Mouse (Mus musculus): ENCODE measurements around the gene Tmem230. TPM values are rescaled to one million over a fixed set of nuclear protein-coding genes. Genes with fewer than 3 reads are reported as not detected.
"Not testable (repeated sequence)": the region's sequence is repeated elsewhere in the genome, so short reads cannot be mapped to it uniquely, and the experiment has no call there.

The Tmem230 gene
- polyA plus RNA-seq, 1 experiment from 2014 or later = 51.3 TPM

DNA sequence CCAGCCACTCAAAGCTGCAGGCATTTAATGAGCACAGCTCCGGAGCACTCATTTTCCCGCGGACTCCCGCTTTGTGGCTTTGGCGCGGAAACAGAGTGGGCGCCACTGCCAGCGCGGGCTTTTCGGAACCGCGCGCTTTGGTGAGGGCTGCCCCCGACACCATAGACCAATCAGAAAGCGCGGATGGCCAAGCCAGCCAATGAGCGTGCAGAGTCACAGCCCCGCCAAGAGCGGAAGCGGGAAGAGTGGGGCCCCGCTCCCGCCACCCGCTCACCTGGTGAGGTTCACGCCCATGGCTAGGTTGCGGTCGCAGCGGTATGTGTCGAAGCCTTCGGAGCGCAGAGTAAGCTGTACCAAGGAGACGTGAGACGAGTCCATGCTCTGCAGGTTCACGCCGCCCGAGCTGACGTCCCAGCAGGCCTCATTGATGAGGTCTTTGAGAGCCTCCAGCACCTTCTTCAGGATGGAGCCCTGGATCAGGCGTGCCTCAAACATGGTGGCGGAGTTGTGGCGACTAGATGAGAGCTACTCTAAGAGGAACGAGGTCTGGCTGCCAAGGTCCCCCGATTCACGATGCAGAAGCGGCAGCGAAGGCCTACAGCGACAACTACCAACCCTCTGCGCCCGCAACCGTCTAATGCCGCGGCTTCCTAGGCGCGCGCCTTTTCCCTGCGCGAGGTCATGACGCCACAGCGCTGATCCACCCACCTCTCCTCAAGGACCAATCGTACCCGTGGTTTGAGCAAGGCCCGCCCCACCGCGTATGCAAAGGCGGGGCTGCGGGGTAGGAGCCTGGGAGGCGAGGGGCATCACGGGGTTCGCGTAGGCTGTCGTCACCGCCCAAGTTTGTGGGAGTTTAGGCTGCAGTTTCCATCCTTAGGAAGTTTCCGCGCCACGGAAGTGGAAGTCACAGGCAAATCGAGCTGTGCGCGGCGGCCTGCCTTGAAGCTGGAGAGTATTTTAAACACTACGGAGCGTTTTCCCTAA lies 5.2 kb upstream of the Tmem230 start, which contains the start of gene Pcna:
Gene Pcna, minus strand, starts transcription at position 773 of the 987 bp plus-strand sequence.
- H3K27me3 ChIP-seq (ENCODE audit: control insufficient read depth, insufficient read depth, low read length) = no peaks in the 10 kb centered on the region
- peak within 1 kb of the TSS; percentile 80 for H3K27ac ChIP-seq (replicated peaks; ENCODE audit: low read depth, low read length)
- ATAC-seq (ENCODE audit: low FRiP score, low TSS enrichment) (peak; percentile 100), DNase-seq (peak; percentile 98)
- under 1% methylated on average over 79 of the region's 79 CpGs for WGBS
- H3K9me3 ChIP-seq (ENCODE audit: control insufficient read depth, low read length) = no peaks in the 10 kb centered on the region
- peak within 1 kb of the TSS; percentile 74 for H3K4me2 ChIP-seq (ENCODE audit: low read length)
- H3K9ac ChIP-seq (replicated peaks; ENCODE audit: low read length) = peak within 1 kb of the TSS; percentile 30; the same call in 1 of the 2 replicates
- H3K4me3 ChIP-seq (replicated peaks; ENCODE audit: low read depth, low read length) = peak within 1 kb of the TSS; percentile 55
- H3K4me1 ChIP-seq (ENCODE audit: control insufficient read depth, insufficient read depth, low read length) = peaks cover 12% of the 10 kb centered on the region
- peaks cover 14% of the 10 kb centered on the region; the same call in 1 of the 2 replicates for H3K36me3 ChIP-seq (ENCODE audit: control insufficient read depth, insufficient read depth, low read length)

DNA sequence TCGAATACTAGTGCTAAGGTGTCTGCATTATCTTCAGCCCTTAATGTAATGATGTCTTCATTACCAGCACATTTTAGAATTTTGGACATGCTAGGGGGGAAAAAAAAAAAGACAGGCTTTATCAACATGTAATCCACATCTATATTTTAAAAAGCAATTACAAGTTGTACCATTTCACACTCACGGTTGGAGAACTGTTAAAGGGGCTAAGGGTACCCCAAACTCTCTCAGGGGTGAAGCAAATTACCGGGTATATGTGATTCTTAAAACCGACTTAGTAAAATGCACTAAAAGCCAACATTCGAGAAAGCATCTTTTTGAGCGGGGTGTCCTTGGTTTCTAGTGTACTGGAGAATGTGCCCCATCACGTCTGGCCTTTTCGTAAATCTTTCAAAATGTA lies 4.3 kb upstream of the Tmem230 start:
- Histone ChIP-seq H3K4me2 (ENCODE audit: low read length) (peak overlapping the region; percentile 74), H3K4me1 (ENCODE audit: control insufficient read depth, insufficient read depth, low read length) (peaks cover 14% of the 10 kb centered on the region), H3K4me3 (replicated peaks; ENCODE audit: low read depth, low read length) (peak overlapping the region; percentile 55), H3K9me3 (ENCODE audit: control insufficient read depth, low read length) (no peaks in the 10 kb centered on the region), H3K9ac (replicated peaks; ENCODE audit: low read length) (peak overlapping the region; percentile 30; the same call in 1 of the 2 replicates), H3K36me3 (ENCODE audit: control insufficient read depth, insufficient read depth, low read length) (peaks cover 14% of the 10 kb centered on the region; the same call in 1 of the 2 replicates), H3K27me3 (ENCODE audit: control insufficient read depth, insufficient read depth, low read length) (no peaks in the 10 kb centered on the region), H3K27ac (replicated peaks; ENCODE audit: low read depth, low read length) (no peak overlapping the region)
- DNase-seq = no peak
- no peak for ATAC-seq (ENCODE audit: low FRiP score, low TSS enrichment)
- WGBS = 9% methylated on average over 8 of the region's 8 CpGs

- no peak overlapping the region for H3K27ac ChIP-seq (replicated peaks; ENCODE audit: low read depth, low read length)
- H3K36me3 ChIP-seq (ENCODE audit: control insufficient read depth, insufficient read depth, low read length) = peaks cover 17% of the 10 kb centered on the region
- no peak for ATAC-seq (ENCODE audit: low FRiP score, low TSS enrichment)
- no peak for DNase-seq
- WGBS = 94% methylated on average over 3 of the region's 3 CpGs
- H3K27me3 ChIP-seq (ENCODE audit: control insufficient read depth, insufficient read depth, low read length) = no peaks in the 10 kb centered on the region
- H3K9ac ChIP-seq (replicated peaks; ENCODE audit: low read length) = no peak overlapping the region
- H3K9me3 ChIP-seq (ENCODE audit: control insufficient read depth, low read length) = no peaks in the 10 kb centered on the region
- H3K4me3 ChIP-seq (replicated peaks; ENCODE audit: low read depth, low read length) = no peak overlapping the region
- H3K4me1 ChIP-seq (ENCODE audit: control insufficient read depth, insufficient read depth, low read length) = peaks cover 9% of the 10 kb centered on the region
- H3K4me2 ChIP-seq (ENCODE audit: low read length) = no peak overlapping the region
These were observed 4.2 kb downstream of the Tmem230 start for GRCm38 (mm10) chr2:132243370-132243769.

DNA sequence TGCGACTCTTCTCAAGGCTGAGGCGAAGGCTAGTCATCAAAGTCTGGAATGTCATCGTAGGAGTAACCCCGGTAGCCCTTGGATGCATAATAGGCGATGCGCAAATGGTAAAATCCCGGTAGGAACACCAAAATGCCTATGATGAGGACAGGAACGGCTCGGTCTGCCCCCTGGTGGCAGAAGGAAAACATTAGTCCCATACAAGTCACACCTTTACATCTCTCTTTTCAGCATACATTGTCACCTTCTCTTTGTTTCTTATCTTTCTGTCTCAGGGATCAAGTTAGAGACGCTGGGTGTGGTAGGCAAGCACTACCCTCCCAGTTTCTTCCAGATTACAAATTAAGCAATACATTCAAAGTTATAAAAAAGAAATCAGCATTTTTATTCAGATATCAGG lies 7.2 kb downstream of the Tmem230 start:
- peaks cover 17% of the 10 kb centered on the region for H3K36me3 ChIP-seq (ENCODE audit: control insufficient read depth, insufficient read depth, low read length)
- WGBS = 21% methylated on average over 6 of the region's 10 CpGs
- H3K27ac ChIP-seq (replicated peaks; ENCODE audit: low read depth, low read length); H3K4me1 ChIP-seq (ENCODE audit: control insufficient read depth, insufficient read depth, low read length); H3K4me3 ChIP-seq (replicated peaks; ENCODE audit: low read depth, low read length); H3K27me3 ChIP-seq (ENCODE audit: control insufficient read depth, insufficient read depth, low read length); H3K4me2 ChIP-seq (ENCODE audit: low read length); H3K9me3 ChIP-seq (ENCODE audit: control insufficient read depth, low read length); ATAC-seq (ENCODE audit: low FRiP score, low TSS enrichment); H3K9ac ChIP-seq (replicated peaks; ENCODE audit: low read length): not testable (repeated sequence)
- DNase-seq = peak; percentile 85

DNA sequence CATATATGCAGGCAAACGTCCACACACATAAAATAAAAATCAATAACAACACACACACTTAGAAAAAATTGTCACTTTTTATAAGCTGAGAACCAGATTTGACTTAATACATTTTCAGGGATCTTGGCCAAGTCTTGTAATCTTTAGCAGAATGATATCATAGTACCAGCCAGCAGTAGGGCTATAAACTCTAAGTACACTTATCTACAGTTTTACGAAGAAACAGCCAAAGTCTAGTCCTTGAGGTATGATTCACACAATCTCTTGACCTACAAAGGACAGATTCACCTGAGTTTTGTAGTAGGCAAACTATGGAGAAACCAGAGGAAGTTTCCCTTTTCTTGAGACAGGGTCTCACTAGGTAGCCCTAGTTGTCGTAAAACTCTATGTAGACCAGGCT lies 8.2 kb downstream of the Tmem230 start:
- not testable (repeated sequence) for H3K9ac ChIP-seq (replicated peaks; ENCODE audit: low read length); H3K4me3 ChIP-seq (replicated peaks; ENCODE audit: low read depth, low read length); H3K4me2 ChIP-seq (ENCODE audit: low read length); H3K27me3 ChIP-seq (ENCODE audit: control insufficient read depth, insufficient read depth, low read length); H3K9me3 ChIP-seq (ENCODE audit: control insufficient read depth, low read length); H3K27ac ChIP-seq (replicated peaks; ENCODE audit: low read depth, low read length); H3K4me1 ChIP-seq (ENCODE audit: control insufficient read depth, insufficient read depth, low read length); ATAC-seq (ENCODE audit: low FRiP score, low TSS enrichment); DNase-seq
- WGBS = 89% methylated on average over 3 of the region's 3 CpGs
- peaks cover 17% of the 10 kb centered on the region for H3K36me3 ChIP-seq (ENCODE audit: control insufficient read depth, insufficient read depth, low read length)

DNA sequence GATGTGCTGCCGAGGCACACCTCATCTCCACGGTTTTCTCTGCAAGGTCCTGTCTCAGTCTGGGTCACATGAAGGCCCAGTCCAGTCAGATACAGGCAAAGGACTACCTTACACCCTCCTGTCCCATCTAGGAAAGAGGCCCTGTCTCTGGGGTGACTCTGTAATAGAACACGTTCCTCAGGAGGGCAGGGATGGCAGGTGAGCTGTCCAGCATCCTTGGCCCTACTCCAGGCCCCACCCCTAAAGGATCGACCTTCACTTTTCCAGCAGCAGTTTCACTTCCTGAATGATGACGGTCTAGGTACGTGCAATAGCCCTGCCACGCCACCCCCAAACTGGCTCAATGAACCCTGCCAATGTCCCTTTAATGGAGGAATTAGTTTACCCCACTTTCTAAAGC lies 11.6 kb downstream of the Tmem230 start:
- H3K27me3 ChIP-seq (ENCODE audit: control insufficient read depth, insufficient read depth, low read length) = no peaks in the 10 kb centered on the region
- no peak for ATAC-seq (ENCODE audit: low FRiP score, low TSS enrichment)
- no peaks in the 10 kb centered on the region for H3K36me3 ChIP-seq (ENCODE audit: control insufficient read depth, insufficient read depth, low read length)
- no peaks in the 10 kb centered on the region for H3K9me3 ChIP-seq (ENCODE audit: control insufficient read depth, low read length)
- H3K4me3 ChIP-seq (replicated peaks; ENCODE audit: low read depth, low read length) = no peak overlapping the region
- WGBS = 87% methylated on average over 7 of the region's 7 CpGs
- no peak overlapping the region for H3K4me2 ChIP-seq (ENCODE audit: low read length)
- no peak overlapping the region for H3K27ac ChIP-seq (replicated peaks; ENCODE audit: low read depth, low read length)
- no peak for DNase-seq
- H3K9ac ChIP-seq (replicated peaks; ENCODE audit: low read length) = no peak overlapping the region
- no peaks in the 10 kb centered on the region for H3K4me1 ChIP-seq (ENCODE audit: control insufficient read depth, insufficient read depth, low read length)

DNA sequence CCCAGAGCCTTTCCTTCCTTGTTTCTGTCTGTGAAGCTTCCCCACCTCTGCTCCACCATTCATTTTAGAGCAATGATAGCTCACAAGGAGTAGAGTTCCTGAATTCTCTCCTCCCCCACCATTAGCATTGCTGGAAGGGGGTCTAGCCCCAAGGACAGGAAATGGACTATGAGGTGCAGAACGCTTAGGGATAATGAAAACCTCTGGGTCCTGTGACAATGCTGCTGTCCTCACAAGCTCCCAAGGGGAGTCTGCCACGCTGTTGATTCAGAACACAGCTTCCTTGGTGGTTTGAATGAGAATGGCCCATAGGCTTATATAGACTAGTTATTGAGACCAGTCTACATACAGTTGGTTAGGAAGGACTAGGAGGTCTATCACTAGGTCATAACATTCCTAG lies 12.3 kb downstream of the Tmem230 start:
- no peak for ATAC-seq (ENCODE audit: low FRiP score, low TSS enrichment)
- Histone ChIP-seq H3K27ac (replicated peaks; ENCODE audit: low read depth, low read length) (no peak overlapping the region), H3K27me3 (ENCODE audit: control insufficient read depth, insufficient read depth, low read length) (no peaks in the 10 kb centered on the region), H3K4me2 (ENCODE audit: low read length) (no peak overlapping the region), H3K4me1 (ENCODE audit: control insufficient read depth, insufficient read depth, low read length) (no peaks in the 10 kb centered on the region), H3K9ac (replicated peaks; ENCODE audit: low read length) (no peak overlapping the region), H3K4me3 (replicated peaks; ENCODE audit: low read depth, low read length) (no peak overlapping the region), H3K9me3 (ENCODE audit: control insufficient read depth, low read length) (no peaks in the 10 kb centered on the region), H3K36me3 (ENCODE audit: control insufficient read depth, insufficient read depth, low read length) (no peaks in the 10 kb centered on the region)
- 60% methylated on average over 2 of the region's 2 CpGs for WGBS
- no peak for DNase-seq

DNA sequence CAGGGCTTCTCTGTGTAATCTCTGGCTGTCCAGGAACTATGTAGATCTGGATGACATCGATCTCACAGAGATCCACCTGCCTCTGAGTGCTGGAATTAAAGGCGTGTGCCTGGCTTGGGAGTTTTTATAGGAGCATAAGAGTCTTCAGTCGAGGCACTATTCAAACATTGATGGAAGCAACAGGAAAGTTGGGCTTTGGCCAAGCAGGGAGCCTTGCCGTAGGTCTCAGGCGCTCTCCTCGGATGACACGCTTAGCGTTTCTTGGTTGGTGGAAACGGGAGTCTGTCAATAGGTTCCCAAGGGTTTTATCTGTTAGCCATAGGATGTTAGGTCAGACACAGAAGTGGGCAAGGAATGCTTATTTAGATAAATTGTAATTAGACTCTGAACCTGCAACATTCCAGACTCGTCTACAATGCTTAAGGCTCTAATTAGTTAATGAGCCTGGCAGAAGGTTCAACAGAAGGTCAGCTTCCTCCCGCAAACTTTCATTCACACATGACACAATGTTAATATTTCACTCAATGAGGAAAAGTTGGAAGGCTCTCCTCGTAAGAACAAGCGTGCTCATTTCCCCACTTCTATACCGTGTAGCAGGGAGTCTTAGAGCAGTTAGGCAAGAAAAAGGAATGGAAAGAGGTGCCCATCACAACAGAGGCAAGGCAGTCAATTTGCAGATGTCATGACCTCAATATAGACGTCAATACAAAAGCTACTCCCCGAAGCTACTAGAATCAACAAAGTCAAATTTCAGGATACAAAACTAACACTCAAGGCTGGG lies 13.4 kb downstream of the Tmem230 start:
- no peaks in the 10 kb centered on the region for H3K36me3 ChIP-seq (ENCODE audit: control insufficient read depth, insufficient read depth, low read length)
- H3K27me3 ChIP-seq (ENCODE audit: control insufficient read depth, insufficient read depth, low read length) = no peaks in the 10 kb centered on the region
- 84% methylated on average over 16 of the region's 16 CpGs for WGBS
- ATAC-seq (ENCODE audit: low FRiP score, low TSS enrichment) (no peak), DNase-seq (no peak)
- no peak overlapping the region for H3K4me2 ChIP-seq (ENCODE audit: low read length)
- H3K9ac ChIP-seq (replicated peaks; ENCODE audit: low read length) = no peak overlapping the region
- H3K4me1 ChIP-seq (ENCODE audit: control insufficient read depth, insufficient read depth, low read length) = no peaks in the 10 kb centered on the region
- no peak overlapping the region for H3K4me3 ChIP-seq (replicated peaks; ENCODE audit: low read depth, low read length)
- no peaks in the 10 kb centered on the region for H3K9me3 ChIP-seq (ENCODE audit: control insufficient read depth, low read length)
- H3K27ac ChIP-seq (replicated peaks; ENCODE audit: low read depth, low read length) = no peak overlapping the region
